Mouse (Mus musculus) stomach, postnatal 0 days (tissue): ENCODE data around the gene Pgbd1.

Source experiments
- CTCF ChIP-seq: IDR thresholded peaks from 2 replicates; pipeline ENCODE4 v1.5.1; 2016; ENCODE audit warnings: antibody characterized with exemption, low read depth, mild to moderate bottlenecking, moderate library complexity
- EP300 ChIP-seq: optimal IDR thresholded peaks from 2 replicates; pipeline ENCODE3; 2016; ENCODE audit warnings: antibody characterized with exemption

- TF ChIP-seq EP300: no peak
- no peak for TF ChIP-seq CTCF
These were observed 5.4 kb downstream of the Pgbd1 start for GRCm38 (mm10) chr13:21435476-21435875.
